ENCODE assay signal across 30 mouse cellular contexts in genomic region chr2:172860104-172860503, GRCm38 (mm10).
DNase-seq lines count a peak whose midpoint lies in the region.
"Had no signal": no experiment of that assay in that cellular context is flagged by ENCODE, and none has a peak within 500 bp of the region (broad histone marks: within the 10 kb centered on the region; RNA-seq: fewer than 3 reads in every experiment).

No protein-coding gene starts in this region.

- no peaks in the 10 kb centered on the region for H3K9me3 ChIP-seq in heart, embryonic 10.5 days
- H3K9me3 ChIP-seq: embryonic facial prominence, embryonic 15.5 days; forebrain, embryonic 12.5 days; hindbrain, embryonic 12.5 days; liver, embryonic 13.5 days; midbrain, embryonic 12.5 days; neural tube, embryonic 12.5 days had no signal

- H3K36me3 ChIP-seq in heart, embryonic 10.5 days, result peaks cover 6% of the 10 kb centered on the region; the same call in 1 of the 2 replicates
- H3K36me3 ChIP-seq: embryonic facial prominence, embryonic 15.5 days; forebrain, embryonic 12.5 days; G1E; hindbrain, embryonic 12.5 days; liver, embryonic 13.5 days; midbrain, embryonic 12.5 days; neural tube, embryonic 12.5 days had no signal

- intact Hi-C loops in heart, postnatal 10 days (cut with DNase I), result loop anchor here (5.0 kb wide), 1 partner anchor 77 kb away; no protein-coding TSS in a partner anchor

- no peak overlapping the region for H3K4me3 ChIP-seq in heart, embryonic 10.5 days
- H3K4me3 ChIP-seq: embryonic facial prominence, embryonic 10.5 days; embryonic facial prominence, embryonic 15.5 days; forebrain, embryonic 12.5 days; hindbrain, embryonic 12.5 days; liver, embryonic 13.5 days; megakaryocyte, embryonic 14.5 days; midbrain, embryonic 12.5 days; myocyte; neural tube, embryonic 12.5 days had no signal

- H3K4me1 ChIP-seq in heart, embryonic 10.5 days, result peaks cover 63% of the 10 kb centered on the region
- H3K4me1 ChIP-seq: megakaryocyte, embryonic 14.5 days had no signal

- 85% methylated on average over 7 of the region's 7 CpGs for WGBS in heart, embryonic 10.5 days

- DNase-seq in heart, embryonic 10.5 days (ENCODE audit: low spot score), result no peak
- DNase-seq in heart, postnatal 10 days, result no peak
- DNase-seq in ovary, postnatal 36 days (ENCODE audit: low spot score), result peak; percentile 39
- no peak for DNase-seq in ovary, postnatal 14 days (ENCODE audit: low spot score)
- peak; percentile 82 to 86 for DNase-seq in adrenal gland, postnatal 36 days
- no peak for DNase-seq in gastrocnemius, adult 8-10 months (ENCODE audit: low spot score in 2 of 2)
- no peak for DNase-seq in right cerebral cortex, postnatal 14 days
- DNase-seq: cerebellum, adult 8-10 months; cerebellum, postnatal 25 days; forebrain, postnatal 0 days; gastrocnemius, postnatal 10 days; kidney, adult 8-10 months; kidney, postnatal 4 days; left cerebral cortex, postnatal 4 days; liver, embryonic 13.5 days; lung, adult 18-20 months; lung, postnatal 4 days; right cerebral cortex, adult 18-20 months; thymus, postnatal 25 days had no signal

- no peaks in the 10 kb centered on the region for H3K27me3 ChIP-seq in heart, embryonic 10.5 days (ENCODE audit: insufficient read depth, poor library complexity, severe bottlenecking)
- H3K27me3 ChIP-seq: embryonic facial prominence, embryonic 15.5 days; Patski had no signal

- H3K27ac ChIP-seq in heart, embryonic 10.5 days, result peak overlapping the region; percentile 86
- H3K27ac ChIP-seq: embryonic facial prominence, embryonic 10.5 days; embryonic facial prominence, embryonic 15.5 days; forebrain, embryonic 12.5 days; hindbrain, embryonic 12.5 days; kidney, postnatal 0 days; liver, embryonic 13.5 days; midbrain, embryonic 12.5 days; neural tube, embryonic 12.5 days had no signal

Comparison
In these comparisons a context has a peak if more than half of its experiments do, and no peak if none do; other contexts are left out.
1. DNase-seq: peak in ovary, postnatal 36 days (single experiment) and adrenal gland, postnatal 36 days (2 of 2); none in heart, embryonic 10.5 days (single experiment), heart, postnatal 10 days (0 of 2), ovary, postnatal 14 days (single experiment), gastrocnemius, adult 8-10 months (0 of 2) and right cerebral cortex, postnatal 14 days (single experiment).